Mouse (Mus musculus) liver, embryonic 15.5 days (tissue): Measurements from ENCODE around the gene Bcl9l. TPM values are rescaled to one million over a fixed set of nuclear protein-coding genes. Genes with fewer than 3 reads are reported as not detected.

Experiments
- polyA plus RNA-seq: library from polyadenylated mRNA; unstranded; fragments of >200 nt; fragmentation: Nextera tagmentation; extraction: Ambion mirVana; gene quantifications from 2 replicates; pipeline ENCODE4 v1.2.1, GENCODE M21; 2015

Gene Bcl9l
- polyA plus RNA-seq, 1 experiment from 2014 or later, result 1.9 TPM

Other genes starting within 250 kb of the Bcl9l start
- 5.1 and 5.8 TPM in 2 replicates for gene Cbl, start 248.8 kb upstream of the Bcl9l start, polyA plus RNA-seq
- gene Ccdc153, start 242.1 kb upstream of the Bcl9l start, polyA plus RNA-seq, result not detected in 2 replicates
- 0.07 TPM in 1 of 2 replicates, not detected in the other for gene Pdzd3, start 231.4 kb upstream of the Bcl9l start, polyA plus RNA-seq
- gene Nlrx1, start 214.2 kb upstream of the Bcl9l start, polyA plus RNA-seq, result 4.1 and 4.2 TPM in 2 replicates
- 16.4 and 18.6 TPM in 2 replicates for gene Abcg4, start 194.2 kb upstream of the Bcl9l start, polyA plus RNA-seq
- gene Hinfp, start 177.2 kb upstream of the Bcl9l start, polyA plus RNA-seq, result 12.7 and 14.2 TPM in 2 replicates
- 9.6 and 10.4 TPM in 2 replicates for gene C2cd2l, start 162.5 kb upstream of the Bcl9l start, polyA plus RNA-seq
- gene Dpagt1, start 156.8 kb upstream of the Bcl9l start, polyA plus RNA-seq, result 17.9 and 18.4 TPM in 2 replicates
- gene H2afx, start 148.1 kb upstream of the Bcl9l start, polyA plus RNA-seq, result 226 and 228 TPM in 2 replicates
- gene Hmbs, start 138.6 kb upstream of the Bcl9l start, polyA plus RNA-seq, result 1,466 and 1,543 TPM in 2 replicates
- gene Vps11, start 121.2 kb upstream of the Bcl9l start, polyA plus RNA-seq, result 14.6 and 15.1 TPM in 2 replicates
- gene Hyou1, start 103.3 kb upstream of the Bcl9l start, polyA plus RNA-seq, result 14.8 and 17.0 TPM in 2 replicates
- 46.3 and 59.8 TPM in 2 replicates for gene Slc37a4, start 86.0 kb upstream of the Bcl9l start, polyA plus RNA-seq
- gene Rps25, start 75.7 kb upstream of the Bcl9l start, polyA plus RNA-seq, result 758 and 952 TPM in 2 replicates
- 48.2 and 50.4 TPM in 2 replicates for gene Trappc4, start 75.2 kb upstream of the Bcl9l start, polyA plus RNA-seq
- gene Ccdc84, start 64.3 kb upstream of the Bcl9l start, polyA plus RNA-seq, result 12.6 and 13.6 TPM in 2 replicates
- gene Foxr1, start 41.7 kb upstream of the Bcl9l start, polyA plus RNA-seq, result 0.06 TPM in 1 of 2 replicates, not detected in the other
- gene Upk2, start 27.8 kb upstream of the Bcl9l start, polyA plus RNA-seq, result not detected in 2 replicates
- gene Cxcr5, start 79.1 kb downstream of the Bcl9l start, polyA plus RNA-seq, result 0.13 TPM in 1 of 2 replicates, not detected in the other
- 6.1 and 6.6 TPM in 2 replicates for gene Ddx6, start 122.1 kb downstream of the Bcl9l start, polyA plus RNA-seq
- not detected in 2 replicates for gene Treh, start 190.4 kb downstream of the Bcl9l start, polyA plus RNA-seq